Mouse (Mus musculus) forebrain, embryonic 15.5 days (tissue): ENCODE measurements around the gene Alkbh6. TPM values are rescaled to one million over a fixed set of nuclear protein-coding genes. Genes with fewer than 3 reads are reported as not detected.

Experiments used
- ATAC-seq: fragments of 200-750 bp; cut with Nextera tagmentation; replicated peaks from 2 replicates; pipeline ENCODE4 v1.8.0; 2017; ENCODE audit warnings: mild to moderate bottlenecking, moderate TSS enrichment, moderate library complexity
- H3K27ac ChIP-seq: fragments of 300-500 bp; sonication (generic); replicated peaks from 2 replicates; pipeline ENCODE4 v1.5.1; 2015; ENCODE audit warnings: mild to moderate bottlenecking, inconsistent platforms
- H3K27me3 ChIP-seq: fragments of 300-500 bp; sonication (generic); 2 replicates; pipeline ENCODE4 v1.6.1; 2015; ENCODE audit warnings: inconsistent platforms
- H3K36me3 ChIP-seq: fragments of 300-500 bp; sonication (generic); 2 replicates; pipeline ENCODE4 v1.6.1; 2015; ENCODE audit warnings: mild to moderate bottlenecking, inconsistent platforms
- H3K4me1 ChIP-seq: fragments of 300-500 bp; sonication (generic); 2 replicates; pipeline ENCODE4 v1.6.1; 2015; ENCODE audit warnings: inconsistent platforms
- H3K4me2 ChIP-seq: fragments of 300-500 bp; sonication (generic); replicated peaks from 2 replicates; pipeline ENCODE4 v1.6.1; 2015; ENCODE audit warnings: mild to moderate bottlenecking, inconsistent platforms
- H3K4me3 ChIP-seq: fragments of 300-500 bp; sonication (generic); 2 replicates; pipeline ENCODE4 v1.5.1; 2015; ENCODE audit warnings: mild to moderate bottlenecking, inconsistent platforms
- H3K9ac ChIP-seq: fragments of 300-500 bp; sonication (generic); replicated peaks from 2 replicates; pipeline ENCODE4 v1.6.1; 2015; ENCODE audit warnings: mild to moderate bottlenecking, inconsistent platforms
- H3K9me3 ChIP-seq: fragments of 300-500 bp; sonication (generic); 2 replicates; pipeline ENCODE4 v1.6.1; 2016; ENCODE audit warnings: inconsistent platforms
- WGBS: fragments of 180-500 bp; shearing (Covaris S2); methylation state at CpG from one replicate; pipeline ENCODE4 v1.1.7; 2015; ENCODE audit warnings: mixed read lengths; 5-methylcytosine and 5-hydroxymethylcytosine counted together
- polyA plus RNA-seq: library from polyadenylated mRNA; unstranded; fragments of >200 nt; fragmentation: Nextera tagmentation; extraction: Ambion mirVana; gene quantifications from 2 replicates; pipeline ENCODE4 v1.2.1, GENCODE M21; 2015

Alkbh6 gene
- polyA plus RNA-seq, 1 experiment from 2014 or later: 99.6 TPM

DNA sequence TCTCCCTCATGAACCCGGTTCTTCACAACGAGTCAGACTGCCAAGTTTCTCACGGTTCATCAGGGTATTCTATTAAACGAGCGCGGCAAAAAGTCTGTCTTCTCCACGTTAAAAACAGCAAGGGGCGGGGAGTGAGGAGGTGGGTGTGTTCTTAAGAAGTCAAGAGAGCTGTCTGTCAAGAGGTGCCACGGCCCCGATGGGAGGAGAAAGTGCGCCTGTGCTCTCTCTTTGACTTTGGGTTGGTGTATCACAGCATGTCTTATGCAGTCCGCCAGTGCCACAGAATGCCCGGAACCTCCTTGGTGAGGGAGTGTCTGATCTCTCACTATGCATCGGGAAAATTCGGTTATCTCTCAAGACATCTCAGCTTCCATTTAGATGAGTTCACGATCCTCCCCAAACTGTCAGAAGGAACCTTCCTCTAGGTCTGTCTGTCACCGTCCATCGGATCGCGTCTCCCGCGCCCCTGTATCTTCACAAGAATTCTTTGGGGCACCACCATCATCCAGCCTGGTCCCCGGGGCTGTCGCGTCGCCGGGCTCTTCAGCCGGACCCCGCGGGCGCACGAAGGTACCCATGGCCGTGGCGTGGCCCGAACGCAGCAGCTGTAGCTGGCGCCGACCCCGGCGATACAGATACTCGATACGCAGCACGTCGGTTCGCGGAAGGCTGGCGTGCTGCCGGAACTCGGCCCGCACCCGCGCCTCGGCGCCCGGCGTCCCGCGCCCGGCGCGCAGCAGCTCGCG is 13.2 kb downstream of the Alkbh6 start, which contains the start of gene E130208F15Rik:
E130208F15Rik (plus strand) TSS at position 202 of the 746 bp plus-strand sequence.
- Histone ChIP-seq H3K9me3 (no peaks in the 10 kb centered on the region), H3K4me3 (peak within 1 kb of the TSS; percentile 100), H3K36me3 (no peaks in the 10 kb centered on the region), H3K4me1 (peaks cover 19% of the 10 kb centered on the region), H3K27ac (peak within 1 kb of the TSS; percentile 90), H3K9ac (peak within 1 kb of the TSS; percentile 97), H3K4me2 (peak within 1 kb of the TSS; percentile 75), H3K27me3 (no peaks in the 10 kb centered on the region)
- under 1% methylated on average over 63 of the region's 63 CpGs for WGBS
- ATAC-seq: peak; percentile 68

DNA sequence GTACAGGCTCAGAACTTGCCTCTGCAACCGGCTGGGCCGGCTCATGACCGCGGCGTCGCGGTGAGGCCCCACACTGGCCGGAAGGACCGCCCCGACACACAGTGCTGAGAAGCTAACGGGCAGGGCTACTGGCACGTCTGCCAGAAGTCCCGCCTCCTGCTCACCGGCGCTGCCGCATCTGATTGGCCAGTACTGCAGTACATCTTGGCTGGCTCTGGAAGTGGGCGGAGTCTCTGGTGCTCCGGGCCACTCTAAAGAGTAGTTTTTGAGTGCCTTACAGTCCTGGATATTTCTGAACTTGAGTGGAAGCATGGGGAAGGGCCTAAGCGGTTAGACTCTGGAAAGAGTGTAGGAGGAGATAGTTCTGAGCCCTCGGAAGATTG is 13.8 kb downstream of the Alkbh6 start:
- Histone ChIP-seq H3K9me3 (no peaks in the 10 kb centered on the region), H3K4me3 (peak overlapping the region; percentile 100), H3K36me3 (no peaks in the 10 kb centered on the region), H3K27ac (peak overlapping the region; percentile 90), H3K4me1 (peaks cover 19% of the 10 kb centered on the region), H3K4me2 (peak overlapping the region; percentile 75), H3K9ac (peak overlapping the region; percentile 97), H3K27me3 (no peaks in the 10 kb centered on the region)
- 1% methylated on average over 20 of the region's 20 CpGs for WGBS
- peak; percentile 99 for ATAC-seq

DNA sequence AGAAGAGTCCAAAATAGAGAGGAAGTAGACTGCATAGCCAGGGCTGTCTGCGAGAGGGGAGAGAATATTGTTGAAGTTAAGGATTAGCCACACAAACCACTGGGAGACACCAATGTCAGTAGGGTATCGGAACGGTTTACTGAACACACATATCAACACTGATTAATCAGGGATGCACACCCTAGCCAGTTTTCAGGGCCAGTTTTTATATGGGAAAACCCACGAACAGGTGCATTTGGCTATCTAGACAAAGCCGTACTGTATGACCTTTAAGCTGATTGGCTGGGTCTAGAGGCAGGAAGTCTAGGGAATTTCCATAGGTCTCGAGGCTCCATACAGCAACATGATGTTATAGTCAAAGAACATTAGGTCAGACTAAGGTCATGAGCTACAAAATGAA is 14.3 kb downstream of the Alkbh6 start:
- H3K4me2 ChIP-seq: peak overlapping the region; percentile 75
- no peaks in the 10 kb centered on the region for H3K36me3 ChIP-seq
- WGBS: 31% methylated on average over 6 of the region's 6 CpGs
- no peaks in the 10 kb centered on the region for H3K9me3 ChIP-seq
- peak; percentile 0; the same call in 1 of the 2 replicates for ATAC-seq
- peak overlapping the region; percentile 100 for H3K4me3 ChIP-seq
- no peaks in the 10 kb centered on the region for H3K27me3 ChIP-seq
- peaks cover 19% of the 10 kb centered on the region for H3K4me1 ChIP-seq
- peak overlapping the region; percentile 43; the same call in 1 of the 2 replicates for H3K9ac ChIP-seq
- H3K27ac ChIP-seq: no peak overlapping the region

DNA sequence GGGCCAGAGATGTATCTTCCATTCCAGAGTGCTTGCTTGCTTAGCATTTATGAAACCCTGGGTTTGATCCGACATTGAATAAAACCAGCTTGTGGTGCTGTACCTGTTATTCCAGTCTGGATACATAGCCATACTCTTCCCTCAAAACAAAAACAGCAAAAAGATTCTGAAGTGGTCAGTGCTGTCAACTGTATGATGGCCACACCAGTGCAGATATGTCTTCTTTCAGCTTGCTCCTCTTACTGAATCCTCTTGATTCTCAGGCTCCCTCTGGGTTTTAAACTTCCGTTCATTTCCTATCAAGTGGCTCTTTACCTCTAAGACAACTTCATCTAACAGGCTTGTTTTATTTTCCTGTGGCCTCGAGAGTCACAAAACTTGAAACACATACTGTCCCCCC is 15.3 kb downstream of the Alkbh6 start, which contains the start of gene Sdhaf1:
Sdhaf1 (minus strand) TSS at position 101 of the 400 bp plus-strand sequence.
- no peak for ATAC-seq

DNA sequence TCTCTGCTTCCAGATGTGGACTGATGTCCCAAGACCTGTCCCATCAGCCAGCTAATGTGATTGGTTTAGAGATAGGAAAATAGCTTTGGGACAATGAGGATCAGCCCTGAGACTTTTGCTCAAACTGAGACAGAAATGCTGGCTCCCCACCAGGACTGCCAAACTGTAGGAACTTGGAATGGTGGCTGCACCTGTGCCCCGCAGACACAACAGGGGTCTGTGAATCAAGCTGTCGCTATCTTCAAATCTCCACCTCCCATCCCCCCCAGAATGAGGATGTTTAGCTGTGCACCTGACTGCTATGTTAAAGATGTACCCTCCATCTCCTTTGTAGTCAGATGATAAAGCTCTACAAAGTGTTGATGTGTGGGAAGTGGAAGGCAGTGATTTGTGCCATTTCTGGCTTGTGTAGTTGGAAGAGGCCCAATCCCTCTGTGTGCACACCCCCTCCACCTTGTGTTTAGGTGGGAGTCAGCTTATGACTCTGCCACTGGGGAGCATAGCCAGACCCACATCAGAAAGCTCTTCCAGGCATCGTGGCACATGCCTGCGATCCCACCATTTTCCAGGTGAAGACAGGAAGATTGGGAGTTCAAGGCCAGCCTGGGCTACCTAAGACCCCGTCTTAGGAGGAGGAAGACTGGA is 15.9 kb downstream of the Alkbh6 start:
- no peak overlapping the region for H3K27ac ChIP-seq
- no peaks in the 10 kb centered on the region for H3K27me3 ChIP-seq
- H3K4me1 ChIP-seq: peaks cover 19% of the 10 kb centered on the region
- no peak for ATAC-seq
- H3K36me3 ChIP-seq: no peaks in the 10 kb centered on the region
- H3K9me3 ChIP-seq: no peaks in the 10 kb centered on the region
- H3K4me3 ChIP-seq: no peak overlapping the region
- 84% methylated on average over 5 of the region's 5 CpGs for WGBS
- H3K9ac ChIP-seq: no peak overlapping the region
- no peak overlapping the region for H3K4me2 ChIP-seq

More for the DNA sequence above, 15.3 kb downstream of the Alkbh6 start, which contains the start of gene Sdhaf1:
- H3K4me2 ChIP-seq: peak within 1 kb of the TSS; percentile 75
- H3K27ac ChIP-seq: no peak within 1 kb of the TSS
- H3K4me3 ChIP-seq: peak within 1 kb of the TSS; percentile 100
- H3K9ac ChIP-seq: peak within 1 kb of the TSS; percentile 43; the same call in 1 of the 2 replicates
- H3K27me3 ChIP-seq: no peaks in the 10 kb centered on the region
- no peaks in the 10 kb centered on the region for H3K9me3 ChIP-seq
- 80% methylated on average over 3 of the region's 3 CpGs for WGBS
- no peaks in the 10 kb centered on the region for H3K36me3 ChIP-seq
- peaks cover 19% of the 10 kb centered on the region for H3K4me1 ChIP-seq

DNA sequence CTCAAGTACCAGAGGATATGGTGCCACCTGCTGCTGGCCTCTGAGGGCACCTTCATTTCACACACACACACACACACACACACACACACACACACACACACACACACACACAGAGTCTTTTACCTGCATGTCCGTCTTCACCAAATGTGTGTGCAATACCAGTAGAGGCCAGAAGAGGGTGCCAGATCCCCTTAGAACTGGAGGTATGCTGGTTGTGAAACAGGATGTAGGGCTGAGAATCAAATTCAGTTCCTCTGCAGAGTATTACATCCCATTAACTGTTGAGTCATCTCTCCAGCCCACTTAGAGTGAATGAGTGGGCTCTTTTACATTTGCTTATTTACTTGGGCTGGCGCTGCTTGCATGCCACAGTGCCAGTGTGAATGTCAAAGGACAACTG is 16.8 kb downstream of the Alkbh6 start:
- 33% methylated on average over 2 of the region's 2 CpGs for WGBS
- Histone ChIP-seq H3K9me3 (no peaks in the 10 kb centered on the region), H3K4me1 (peaks cover 19% of the 10 kb centered on the region), H3K4me3 (no peak overlapping the region), H3K36me3 (no peaks in the 10 kb centered on the region), H3K9ac (no peak overlapping the region), H3K27ac (no peak overlapping the region), H3K27me3 (no peaks in the 10 kb centered on the region), H3K4me2 (no peak overlapping the region)
- ATAC-seq: no peak

DNA sequence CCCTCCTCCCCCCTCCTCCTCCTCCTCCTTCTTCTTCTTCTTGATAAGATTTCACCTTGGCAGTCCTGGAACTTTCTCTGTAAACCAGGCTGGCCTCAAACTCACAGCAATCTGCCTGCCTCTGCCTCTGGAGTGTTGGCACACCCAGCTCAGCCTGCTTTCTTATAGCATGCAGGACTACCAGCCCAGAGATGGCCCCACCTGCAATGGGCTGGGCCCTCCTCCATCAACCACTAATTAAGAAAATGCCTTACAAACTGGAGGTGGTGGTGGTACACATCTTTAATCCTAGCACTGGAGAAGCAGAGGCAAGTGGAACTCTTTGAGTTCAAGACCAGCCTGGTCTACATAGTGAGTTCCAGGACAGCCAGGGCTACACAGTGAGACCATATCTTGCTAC is 17.9 kb downstream of the Alkbh6 start:
- no peak overlapping the region for H3K4me3 ChIP-seq
- ATAC-seq: no peak

DNA sequence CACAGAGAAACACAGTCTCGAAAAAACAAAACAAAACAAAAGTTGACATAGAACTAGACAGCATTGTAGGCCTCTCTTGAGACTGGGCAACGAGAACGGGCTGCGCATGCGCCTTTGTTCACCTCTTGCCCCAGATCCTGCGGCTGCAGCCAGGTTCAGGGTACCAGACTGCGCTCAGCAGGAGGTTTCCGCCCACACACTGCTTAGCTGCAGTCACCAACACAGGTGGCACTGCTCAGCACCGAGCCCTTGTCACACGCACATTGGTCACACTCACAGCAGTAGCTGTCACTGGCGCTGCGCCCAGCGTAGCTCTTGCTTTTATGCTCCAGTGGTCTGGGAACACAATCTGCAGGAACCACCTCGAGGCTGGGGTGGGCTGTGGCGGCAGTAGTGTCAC is 18.6 kb downstream of the Alkbh6 start:
- 56% methylated on average over 15 of the region's 15 CpGs for WGBS
- Histone ChIP-seq H3K4me3 (no peak overlapping the region), H3K9ac (no peak overlapping the region), H3K4me2 (no peak overlapping the region), H3K4me1 (peaks cover 15% of the 10 kb centered on the region), H3K9me3 (no peaks in the 10 kb centered on the region), H3K27me3 (no peaks in the 10 kb centered on the region), H3K36me3 (no peaks in the 10 kb centered on the region), H3K27ac (no peak overlapping the region)
- ATAC-seq: no peak

More for the DNA sequence above, 17.9 kb downstream of the Alkbh6 start:
- H3K27ac ChIP-seq: no peak overlapping the region
- no peaks in the 10 kb centered on the region for H3K27me3 ChIP-seq
- no peaks in the 10 kb centered on the region for H3K9me3 ChIP-seq
- peaks cover 11% of the 10 kb centered on the region for H3K4me1 ChIP-seq
- H3K4me2 ChIP-seq: no peak overlapping the region
- no peak overlapping the region for H3K9ac ChIP-seq
- H3K36me3 ChIP-seq: no peaks in the 10 kb centered on the region

DNA sequence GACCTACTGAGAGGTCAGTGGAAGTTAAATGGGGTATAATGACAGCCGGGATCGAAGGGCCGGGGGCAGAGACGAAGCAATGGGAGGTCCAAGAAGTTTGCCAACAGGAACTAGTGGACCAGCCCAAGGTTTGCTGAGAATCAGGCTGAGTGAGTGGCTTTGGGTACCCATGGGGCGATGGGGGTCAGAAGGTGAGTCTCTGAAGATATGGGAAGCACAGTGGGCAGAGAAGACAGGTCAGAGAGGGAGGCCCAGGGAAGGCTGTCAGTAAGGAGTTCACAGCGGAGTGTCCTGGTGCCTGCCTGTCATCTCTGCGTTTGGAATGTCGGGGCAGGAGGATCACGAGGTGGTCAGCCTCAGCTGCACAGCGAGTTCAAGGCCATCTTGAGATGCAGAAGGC is 19.9 kb downstream of the Alkbh6 start:
- no peaks in the 10 kb centered on the region for H3K36me3 ChIP-seq
- WGBS: 50% methylated on average over 10 of the region's 10 CpGs
- no peak for ATAC-seq
- no peak overlapping the region for H3K9ac ChIP-seq
- no peaks in the 10 kb centered on the region for H3K9me3 ChIP-seq
- no peak overlapping the region for H3K4me2 ChIP-seq
- no peak overlapping the region for H3K4me3 ChIP-seq
- no peaks in the 10 kb centered on the region for H3K27me3 ChIP-seq
- no peak overlapping the region for H3K27ac ChIP-seq
- peaks cover 19% of the 10 kb centered on the region for H3K4me1 ChIP-seq

DNA sequence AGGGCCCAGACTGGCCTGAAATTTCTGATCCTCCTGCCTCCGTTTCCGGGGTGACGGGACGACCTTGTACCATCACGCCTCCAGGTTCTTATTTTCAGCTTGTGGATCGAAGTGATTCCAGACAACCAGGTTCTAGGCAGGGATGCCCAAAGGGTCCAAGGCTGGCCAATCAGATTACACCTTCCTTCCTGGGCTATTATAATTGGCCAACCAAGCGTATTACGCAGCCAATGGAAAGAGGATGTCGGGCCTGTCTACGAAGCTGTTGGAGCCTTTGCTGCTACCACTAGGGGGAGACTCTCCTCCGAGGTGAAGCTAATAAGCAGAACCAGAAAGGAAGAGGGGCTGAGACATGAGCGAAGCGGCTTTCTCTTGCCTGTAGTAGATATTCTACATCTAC is 23.4 kb downstream of the Alkbh6 start:
- Histone ChIP-seq H3K4me3 (peak overlapping the region; percentile 24), H3K27me3 (no peaks in the 10 kb centered on the region; the same call in 1 of the 2 replicates), H3K27ac (0 out of 2 replicates have a peak overlapping the region, but pooled peaks have one; percentile 46), H3K9me3 (no peaks in the 10 kb centered on the region), H3K4me2 (peak overlapping the region; percentile 42), H3K9ac (no peak overlapping the region; the same call in 1 of the 2 replicates), H3K36me3 (no peaks in the 10 kb centered on the region), H3K4me1 (peaks cover 48% of the 10 kb centered on the region)
- ATAC-seq: peak; percentile 94
- 2% methylated on average over 13 of the region's 13 CpGs for WGBS

DNA sequence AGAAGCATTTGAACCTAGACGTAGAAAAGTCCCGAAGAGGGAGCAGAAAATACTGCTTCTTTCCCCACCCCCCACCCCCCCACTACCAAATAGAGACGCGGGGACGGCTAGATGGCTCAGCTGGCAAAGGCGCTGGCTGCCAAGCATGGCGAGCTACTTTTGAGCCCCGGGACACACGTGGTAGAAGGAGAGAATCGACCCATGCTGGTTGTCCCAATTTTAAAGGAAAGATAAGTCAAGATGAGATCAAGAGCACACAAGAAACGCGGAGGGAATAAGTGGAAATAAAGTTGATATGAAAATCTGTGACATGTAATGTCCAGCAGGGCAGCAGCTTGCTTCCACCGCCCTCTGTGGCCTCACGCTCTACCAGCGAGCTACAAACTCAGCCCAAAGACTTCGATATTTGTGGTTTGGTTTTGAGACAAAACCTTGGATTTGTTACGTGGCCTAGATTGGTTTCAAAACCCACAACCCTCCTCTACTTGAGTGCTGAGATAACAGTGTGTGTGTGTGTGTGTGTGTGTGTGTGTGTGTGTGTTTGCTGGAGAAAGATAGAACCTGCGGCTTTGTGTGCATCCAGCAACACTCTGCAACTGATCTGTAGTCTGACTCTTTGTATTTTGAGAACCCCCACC is 24.2 kb downstream of the Alkbh6 start:
- H3K4me3 ChIP-seq: no peak overlapping the region
- peaks cover 48% of the 10 kb centered on the region for H3K4me1 ChIP-seq
- no peaks in the 10 kb centered on the region for H3K9me3 ChIP-seq
- H3K27ac ChIP-seq: 0 out of 2 replicates have a peak overlapping the region, but pooled peaks have one; percentile 57
- 60% methylated on average over 18 of the region's 18 CpGs for WGBS
- no peak for ATAC-seq
- H3K36me3 ChIP-seq: no peaks in the 10 kb centered on the region
- no peaks in the 10 kb centered on the region; the same call in 1 of the 2 replicates for H3K27me3 ChIP-seq
- no peak overlapping the region for H3K4me2 ChIP-seq
- no peak overlapping the region for H3K9ac ChIP-seq

DNA sequence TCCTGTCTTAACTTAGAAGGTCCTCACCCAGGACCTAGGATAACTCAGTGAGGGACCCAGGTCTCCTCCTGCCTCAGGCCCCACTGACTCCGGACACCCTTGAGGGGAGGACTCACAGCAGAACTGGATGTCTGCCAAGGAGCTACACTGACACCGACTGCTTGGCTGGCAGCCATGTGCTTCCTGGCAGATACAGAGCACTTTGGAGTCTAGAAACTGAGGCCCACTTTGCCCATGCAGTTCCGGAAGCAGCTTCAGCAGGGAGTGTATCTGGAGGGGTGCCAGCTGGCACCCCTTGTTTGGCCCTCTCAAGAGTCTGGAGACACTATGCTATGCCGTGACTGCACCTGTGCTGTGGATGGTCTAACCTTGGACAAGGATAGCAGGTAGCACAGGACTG is 24.9 kb downstream of the Alkbh6 start:
- no peaks in the 10 kb centered on the region for H3K9me3 ChIP-seq
- no peak overlapping the region for H3K4me2 ChIP-seq
- peak overlapping the region; percentile 57 for H3K27ac ChIP-seq
- H3K36me3 ChIP-seq: no peaks in the 10 kb centered on the region
- H3K9ac ChIP-seq: no peak overlapping the region
- WGBS: 13% methylated on average over 4 of the region's 4 CpGs
- H3K4me1 ChIP-seq: peaks cover 48% of the 10 kb centered on the region
- no peaks in the 10 kb centered on the region; the same call in 1 of the 2 replicates for H3K27me3 ChIP-seq
- H3K4me3 ChIP-seq: no peak overlapping the region
- ATAC-seq: peak; percentile 21; the same call in 1 of the 2 replicates
